Mouse (Mus musculus) kidney, adult 2 months (tissue): ENCODE results near the gene Ift122.
"Not testable (repeated sequence)": the region's sequence is repeated elsewhere in the genome, so short reads cannot be mapped to it uniquely, and the experiment has no call there.

ENCODE experiments used
- CTCF ChIP-seq: fragments of 200-500 bp; conservative IDR thresholded peaks from 2 replicates; pipeline ENCODE4 v1.5.1; 2011; ENCODE audit warnings: low read depth, mild to moderate bottlenecking, control low read depth, low read length, moderate library complexity, mixed read lengths; ENCODE audit not compliant: insufficient read depth, insufficient read length
- POLR2A ChIP-seq: fragments of 200-500 bp; IDR thresholded peaks from one replicate; pipeline ENCODE4 v1.6.1; 2011; ENCODE audit warnings: low read depth, low read length, control low read depth

DNA sequence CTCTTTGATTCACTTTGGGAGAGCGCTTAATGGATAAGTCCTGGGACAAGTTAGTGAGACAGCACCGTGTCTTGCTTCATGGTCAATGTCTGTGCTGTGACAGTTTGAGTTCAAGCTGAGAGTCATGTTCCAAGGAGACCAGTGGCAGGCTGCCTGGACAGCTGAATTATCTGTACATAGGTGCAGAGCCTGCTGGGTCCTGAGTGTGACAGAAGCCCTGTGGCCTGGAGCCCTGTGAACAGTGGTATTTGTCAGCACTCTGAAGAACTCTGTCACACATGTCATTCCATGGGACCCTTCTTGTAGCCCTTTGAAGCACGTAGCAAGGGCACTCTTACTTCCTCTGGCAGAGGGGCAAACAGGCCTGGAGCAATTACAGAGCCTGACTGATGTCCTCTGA, 13.9 kb downstream of the Ift122 start:
- not testable (repeated sequence) for TF ChIP-seq CTCF, POLR2A
